Mouse (Mus musculus) embryonic fibroblast, embryonic 13.5 days (primary cell): ENCODE results near the gene Sept5. TPM values are rescaled to one million over a fixed set of nuclear protein-coding genes. Genes with fewer than 3 reads are reported as not detected.

Source experiments
- H3K27ac ChIP-seq: 2 replicates; pipeline ENCODE4 v1.5.1; 2012; ENCODE audit warnings: low read length, control low read depth, inconsistent platforms; ENCODE audit not compliant: insufficient read depth
- H3K4me1 ChIP-seq: 2 replicates; pipeline ENCODE4 v1.6.1; 2011; ENCODE audit warnings: low read length; ENCODE audit not compliant: control insufficient read depth, insufficient read depth
- H3K4me3 ChIP-seq: 2 replicates; pipeline ENCODE4 v1.5.1; 2011; ENCODE audit warnings: mild to moderate bottlenecking, control low read depth, low read length; ENCODE audit not compliant: insufficient read depth
- CTCF ChIP-seq: IDR thresholded peaks from 2 replicates; pipeline ENCODE4 v1.5.1; 2011; ENCODE audit warnings: mild to moderate bottlenecking, control low read depth, low read length, moderate library complexity, borderline replicate concordance; ENCODE audit not compliant: insufficient read depth
- POLR2A ChIP-seq: IDR thresholded peaks from 2 replicates; pipeline ENCODE4 v1.6.1; 2011; ENCODE audit warnings: low read depth, mild to moderate bottlenecking, control low read depth, low read length, moderate library complexity
- polyA plus RNA-seq: library from polyadenylated mRNA; stranded (reverse); fragments of >200 nt; gene quantifications from 2 replicates; pipeline ENCODE4 v1.2.4, GENCODE M21; 2011; ENCODE audit warnings: low read depth; ENCODE audit not compliant: missing spikeins, insufficient read length

The Sept5 gene
- polyA plus RNA-seq, 1 experiment = 82.3 TPM

GRCm38 (mm10) chr16:18577599-18578160 is 52.1 kb downstream of the Sept5 start:
- TF ChIP-seq CTCF (no peak), POLR2A (no peak)
- H3K4me3 ChIP-seq = no peak overlapping the region
- no peak overlapping the region for H3K27ac ChIP-seq
- H3K4me1 ChIP-seq = no peaks in the 10 kb centered on the region

GRCm38 (mm10) chr16:18577071-18577470 is 52.7 kb downstream of the Sept5 start:
- Histone ChIP-seq H3K27ac (no peak overlapping the region), H3K4me3 (no peak overlapping the region), H3K4me1 (no peaks in the 10 kb centered on the region)
- no peak for TF ChIP-seq CTCF

GRCm38 (mm10) chr16:18574196-18574595 is 55.6 kb downstream of the Sept5 start:
- Histone ChIP-seq H3K4me1 (no peaks in the 10 kb centered on the region), H3K27ac (no peak overlapping the region), H3K4me3 (no peak overlapping the region)
- TF ChIP-seq POLR2A = no peak
- TF ChIP-seq CTCF = no peak

Other genes with a start within 250 kb of the Sept5 start
- 4.6 and 7.5 TPM in 2 replicates for gene Txnrd2, start 203.6 kb downstream of the Sept5 start, polyA plus RNA-seq
- gene Comt, start 203.1 kb downstream of the Sept5 start, polyA plus RNA-seq = 89.2 and 96.0 TPM in 2 replicates
- 3.8 and 5.5 TPM in 2 replicates for gene Gnb1l, start 131.2 kb downstream of the Sept5 start, polyA plus RNA-seq
- gene Rtl10, start 131.1 kb downstream of the Sept5 start, polyA plus RNA-seq = 4.7 and 7.8 TPM in 2 replicates
- gene Tbx1, start 39.3 kb downstream of the Sept5 start, polyA plus RNA-seq = 2.8 and 3.3 TPM in 2 replicates
- 2.4 and 3.9 TPM in 2 replicates for gene Gp1bb, start 7.6 kb downstream of the Sept5 start, polyA plus RNA-seq
- 17.8 and 20.1 TPM in 2 replicates for gene Gm49601, start 3.5 kb downstream of the Sept5 start, polyA plus RNA-seq
- gene Cldn5, start 146.9 kb upstream of the Sept5 start, polyA plus RNA-seq = not detected in 2 replicates
- gene Ufd1, start 181.8 kb upstream of the Sept5 start, polyA plus RNA-seq = 89.6 and 90.8 TPM in 2 replicates
- 17.2 and 20.3 TPM in 2 replicates for gene Cdc45, start 182.0 kb upstream of the Sept5 start, polyA plus RNA-seq
- 7.9 and 11.7 TPM in 2 replicates for gene 2510002D24Rik, start 206.6 kb upstream of the Sept5 start, polyA plus RNA-seq
- 4.2 and 5.7 TPM in 2 replicates for gene Gm28539, start 206.6 kb upstream of the Sept5 start, polyA plus RNA-seq
- 43.7 and 43.9 TPM in 2 replicates for gene Mrpl40, start 246.9 kb upstream of the Sept5 start, polyA plus RNA-seq
- 48.8 and 59.8 TPM in 2 replicates for gene Hira, start 247.1 kb upstream of the Sept5 start, polyA plus RNA-seq